Mouse (Mus musculus): Measurements from ENCODE around the gene Fgf11. TPM values are rescaled to one million over a fixed set of nuclear protein-coding genes. Genes with fewer than 3 reads are reported as not detected.

Gene Fgf11
- 7.1 and 8.5 TPM in 2 replicates for polyA plus RNA-seq (2015; fragmentation: Nextera tagmentation; extraction: Ambion mirVana)

GRCm38 (mm10) chr11:69801379-69801977 is at the start of gene Fgf11:
Gene Fgf11 (minus strand): TSS chr11:69801857.

GRCm38 (mm10) chr11:69846198-69846680 is 44.6 kb upstream of the Fgf11 start, which contains the start of gene Plscr3:
Gene Plscr3 (plus strand): TSS chr11:69846376.

GRCm38 (mm10) chr11:69837952-69838713 is 36.5 kb upstream of the Fgf11 start, which contains the start of gene Tmem256:
Gene Tmem256 (plus strand): TSS chr11:69838514.

GRCm38 (mm10) chr11:69837604-69837951 is 35.9 kb upstream of the Fgf11 start, which contains the start of gene Nlgn2:
Gene Nlgn2 (minus strand): TSS chr11:69837784.

GRCm38 (mm10) chr11:69822080-69822479 is 20.4 kb upstream of the Fgf11 start, which contains the start of gene Spem1:
Gene Spem1 (minus strand): TSS chr11:69822180.

GRCm38 (mm10) chr11:69818365-69818764 is 16.7 kb upstream of the Fgf11 start, which contains the start of gene Spem2:
Gene Spem2 (minus strand): TSS chr11:69818465.

GRCm38 (mm10) chr11:69815155-69815554 is 13.5 kb upstream of the Fgf11 start, which contains the start of gene Gm39566:
Gene Gm39566 (minus strand): TSS chr11:69815298.

GRCm38 (mm10) chr11:69804972-69805909 is 3.6 kb upstream of the Fgf11 start, which contains the start of gene Tmem102:
Gene Tmem102 (minus strand): TSS chr11:69805624.

GRCm38 (mm10) chr11:69795168-69795982 is 6.3 kb downstream of the Fgf11 start, which contains the start of gene Chrnb1:
Gene Chrnb1 (minus strand): TSS chr11:69795943.

GRCm38 (mm10) chr11:69765221-69766125 is 36.2 kb downstream of the Fgf11 start, which contains the start of gene Zbtb4:
Gene Zbtb4 (plus strand): TSS chr11:69765912.

GRCm38 (mm10) chr11:69761868-69762267 is 39.8 kb downstream of the Fgf11 start, which contains the start of gene Slc35g3:
Gene Slc35g3 (minus strand): TSS chr11:69761968.

GRCm38 (mm10) chr11:69758478-69758970 is 43.1 kb downstream of the Fgf11 start, which contains the start of gene Polr2a:
Gene Polr2a (minus strand): TSS chr11:69758637.

Other genes starting within 250 kb of the Fgf11 start
- gene Efnb3, start 241.7 kb downstream of the Fgf11 start, polyA plus RNA-seq (2015; fragmentation: Nextera tagmentation; extraction: Ambion mirVana): 132 and 148 TPM in 2 replicates
- 12.1 and 13.1 TPM in 2 replicates for gene Wrap53, start 221.6 kb downstream of the Fgf11 start, polyA plus RNA-seq (2015; fragmentation: Nextera tagmentation; extraction: Ambion mirVana)
- gene Trp53, start 221.5 kb downstream of the Fgf11 start, polyA plus RNA-seq (2015; fragmentation: Nextera tagmentation; extraction: Ambion mirVana): 31.4 and 33.8 TPM in 2 replicates
- 226 and 228 TPM in 2 replicates for gene Atp1b2, start 195.9 kb downstream of the Fgf11 start, polyA plus RNA-seq (2015; fragmentation: Nextera tagmentation; extraction: Ambion mirVana)
- not detected in 2 replicates for gene Shbg, start 184.0 kb downstream of the Fgf11 start, polyA plus RNA-seq (2015; fragmentation: Nextera tagmentation; extraction: Ambion mirVana)
- 29.9 and 31.5 TPM in 2 replicates for gene Sat2, start 179.8 kb downstream of the Fgf11 start, polyA plus RNA-seq (2015; fragmentation: Nextera tagmentation; extraction: Ambion mirVana)
- 29.7 and 32.1 TPM in 2 replicates for gene Fxr2, start 168.9 kb downstream of the Fgf11 start, polyA plus RNA-seq (2015; fragmentation: Nextera tagmentation; extraction: Ambion mirVana)
- 0.36 and 0.46 TPM in 2 replicates for gene Sox15, start 146.5 kb downstream of the Fgf11 start, polyA plus RNA-seq (2015; fragmentation: Nextera tagmentation; extraction: Ambion mirVana)
- gene Mpdu1, start 139.2 kb downstream of the Fgf11 start, polyA plus RNA-seq (2015; fragmentation: Nextera tagmentation; extraction: Ambion mirVana): 113 and 114 TPM in 2 replicates
- 14.1 and 18.7 TPM in 2 replicates for gene Cd68, start 135.7 kb downstream of the Fgf11 start, polyA plus RNA-seq (2015; fragmentation: Nextera tagmentation; extraction: Ambion mirVana)
- gene Eif4a1, start 129.4 kb downstream of the Fgf11 start, polyA plus RNA-seq (2015; fragmentation: Nextera tagmentation; extraction: Ambion mirVana): 347 and 357 TPM in 2 replicates
- gene Senp3, start 119.8 kb downstream of the Fgf11 start, polyA plus RNA-seq (2015; fragmentation: Nextera tagmentation; extraction: Ambion mirVana): 69.5 and 74.3 TPM in 2 replicates
- 0.92 and 0.93 TPM in 2 replicates for gene Tnfsf13, start 116.1 kb downstream of the Fgf11 start, polyA plus RNA-seq (2015; fragmentation: Nextera tagmentation; extraction: Ambion mirVana)
- gene Tnfsf12, start 106.0 kb downstream of the Fgf11 start, polyA plus RNA-seq (2015; fragmentation: Nextera tagmentation; extraction: Ambion mirVana): 7.0 TPM in 2 replicates
- 1.3 and 3.3 TPM in 2 replicates for gene Tnfsfm13, start 105.8 kb downstream of the Fgf11 start, polyA plus RNA-seq (2015; fragmentation: Nextera tagmentation; extraction: Ambion mirVana)
- gene Polr2a, start 43.2 kb downstream of the Fgf11 start, polyA plus RNA-seq (2015; fragmentation: Nextera tagmentation; extraction: Ambion mirVana): 9.6 and 10.9 TPM in 2 replicates
- gene Slc35g3, start 39.9 kb downstream of the Fgf11 start, polyA plus RNA-seq (2015; fragmentation: Nextera tagmentation; extraction: Ambion mirVana): 0.09 and 0.15 TPM in 2 replicates
- gene Zbtb4, start 35.9 kb downstream of the Fgf11 start, polyA plus RNA-seq (2015; fragmentation: Nextera tagmentation; extraction: Ambion mirVana): 4.9 and 6.8 TPM in 2 replicates
- gene Chrnb1, start 5.9 kb downstream of the Fgf11 start, polyA plus RNA-seq (2015; fragmentation: Nextera tagmentation; extraction: Ambion mirVana): 1.3 and 1.5 TPM in 2 replicates
- gene Tmem102, start 3.8 kb upstream of the Fgf11 start, polyA plus RNA-seq (2015; fragmentation: Nextera tagmentation; extraction: Ambion mirVana): 1.2 and 1.6 TPM in 2 replicates
- gene Gm39566, start 13.4 kb upstream of the Fgf11 start, polyA plus RNA-seq (2015; fragmentation: Nextera tagmentation; extraction: Ambion mirVana): not detected in 2 replicates
- gene Spem2, start 16.6 kb upstream of the Fgf11 start, polyA plus RNA-seq (2015; fragmentation: Nextera tagmentation; extraction: Ambion mirVana): not detected in 2 replicates
- not detected in 2 replicates for gene Spem1, start 20.3 kb upstream of the Fgf11 start, polyA plus RNA-seq (2015; fragmentation: Nextera tagmentation; extraction: Ambion mirVana)
- gene Nlgn2, start 35.9 kb upstream of the Fgf11 start, polyA plus RNA-seq (2015; fragmentation: Nextera tagmentation; extraction: Ambion mirVana): 25.7 and 29.7 TPM in 2 replicates
- 452 and 485 TPM in 2 replicates for gene Tmem256, start 36.7 kb upstream of the Fgf11 start, polyA plus RNA-seq (2015; fragmentation: Nextera tagmentation; extraction: Ambion mirVana)
- gene Plscr3, start 44.5 kb upstream of the Fgf11 start, polyA plus RNA-seq (2015; fragmentation: Nextera tagmentation; extraction: Ambion mirVana): 32.3 and 33.8 TPM in 2 replicates
- gene Tnk1, start 56.9 kb upstream of the Fgf11 start, polyA plus RNA-seq (2015; fragmentation: Nextera tagmentation; extraction: Ambion mirVana): 0.15 TPM in 1 of 2 replicates, not detected in the other
- not detected in 2 replicates for gene Tmem95, start 76.2 kb upstream of the Fgf11 start, polyA plus RNA-seq (2015; fragmentation: Nextera tagmentation; extraction: Ambion mirVana)
- gene Kctd11, start 79.5 kb upstream of the Fgf11 start, polyA plus RNA-seq (2015; fragmentation: Nextera tagmentation; extraction: Ambion mirVana): 2.1 and 2.2 TPM in 2 replicates
- 0.10 and 0.15 TPM in 2 replicates for gene Acap1, start 93.7 kb upstream of the Fgf11 start, polyA plus RNA-seq (2015; fragmentation: Nextera tagmentation; extraction: Ambion mirVana)
- gene 2810408A11Rik, start 99.1 kb upstream of the Fgf11 start, polyA plus RNA-seq (2015; fragmentation: Nextera tagmentation; extraction: Ambion mirVana): 3.0 and 3.2 TPM in 2 replicates
- 13.0 and 19.0 TPM in 2 replicates for gene Neurl4, start 99.2 kb upstream of the Fgf11 start, polyA plus RNA-seq (2015; fragmentation: Nextera tagmentation; extraction: Ambion mirVana)
- gene Gps2, start 112.0 kb upstream of the Fgf11 start, polyA plus RNA-seq (2015; fragmentation: Nextera tagmentation; extraction: Ambion mirVana): 48.2 and 58.8 TPM in 2 replicates
- 1,029 and 1,041 TPM in 2 replicates for gene Eif5a, start 120.1 kb upstream of the Fgf11 start, polyA plus RNA-seq (2015; fragmentation: Nextera tagmentation; extraction: Ambion mirVana)
- gene Ybx2, start 133.9 kb upstream of the Fgf11 start, polyA plus RNA-seq (2015; fragmentation: Nextera tagmentation; extraction: Ambion mirVana): 3.5 and 5.2 TPM in 2 replicates
- gene Slc2a4, start 146.3 kb upstream of the Fgf11 start, polyA plus RNA-seq (2015; fragmentation: Nextera tagmentation; extraction: Ambion mirVana): 8.9 and 9.0 TPM in 2 replicates
- gene Cldn7, start 162.9 kb upstream of the Fgf11 start, polyA plus RNA-seq (2015; fragmentation: Nextera tagmentation; extraction: Ambion mirVana): not detected in 2 replicates
- gene Ctdnep1, start 179.3 kb upstream of the Fgf11 start, polyA plus RNA-seq (2015; fragmentation: Nextera tagmentation; extraction: Ambion mirVana): 32.8 and 41.1 TPM in 2 replicates
- 161 and 162 TPM in 2 replicates for gene Elp5, start 180.7 kb upstream of the Fgf11 start, polyA plus RNA-seq (2015; fragmentation: Nextera tagmentation; extraction: Ambion mirVana)
- 532 and 552 TPM in 2 replicates for gene Gabarap, start 189.3 kb upstream of the Fgf11 start, polyA plus RNA-seq (2015; fragmentation: Nextera tagmentation; extraction: Ambion mirVana)
- gene Phf23, start 193.9 kb upstream of the Fgf11 start, polyA plus RNA-seq (2015; fragmentation: Nextera tagmentation; extraction: Ambion mirVana): 41.5 and 47.4 TPM in 2 replicates
- gene Dvl2, start 198.7 kb upstream of the Fgf11 start, polyA plus RNA-seq (2015; fragmentation: Nextera tagmentation; extraction: Ambion mirVana): 16.9 and 19.7 TPM in 2 replicates
- gene Acadvl, start 213.6 kb upstream of the Fgf11 start, polyA plus RNA-seq (2015; fragmentation: Nextera tagmentation; extraction: Ambion mirVana): 67.1 and 67.9 TPM in 2 replicates
- 23.8 and 24.9 TPM in 2 replicates for gene Dlg4, start 215.1 kb upstream of the Fgf11 start, polyA plus RNA-seq (2015; fragmentation: Nextera tagmentation; extraction: Ambion mirVana)

Measured in neural tube, postnatal 0 days (tissue).